Mouse (Mus musculus) embryo, embryonic 11.5 days (tissue): ENCODE measurements at regions not wholly inside any gene's neighbourhood (a gene's known extent, or its start where the extent isn't known, plus 50 kb on each side); places are given as distances from the start of the nearest gene placed in this dataset.
A peak's percentile ranks its signal among the peaks of the same experiment; 100 is the strongest.

Experiments used
- DNase-seq: peaks from one replicate; pipeline ENCODE4 v3.0.0-alpha.2; 2012; ENCODE audit warnings: low read depth, low spot score

DNA sequence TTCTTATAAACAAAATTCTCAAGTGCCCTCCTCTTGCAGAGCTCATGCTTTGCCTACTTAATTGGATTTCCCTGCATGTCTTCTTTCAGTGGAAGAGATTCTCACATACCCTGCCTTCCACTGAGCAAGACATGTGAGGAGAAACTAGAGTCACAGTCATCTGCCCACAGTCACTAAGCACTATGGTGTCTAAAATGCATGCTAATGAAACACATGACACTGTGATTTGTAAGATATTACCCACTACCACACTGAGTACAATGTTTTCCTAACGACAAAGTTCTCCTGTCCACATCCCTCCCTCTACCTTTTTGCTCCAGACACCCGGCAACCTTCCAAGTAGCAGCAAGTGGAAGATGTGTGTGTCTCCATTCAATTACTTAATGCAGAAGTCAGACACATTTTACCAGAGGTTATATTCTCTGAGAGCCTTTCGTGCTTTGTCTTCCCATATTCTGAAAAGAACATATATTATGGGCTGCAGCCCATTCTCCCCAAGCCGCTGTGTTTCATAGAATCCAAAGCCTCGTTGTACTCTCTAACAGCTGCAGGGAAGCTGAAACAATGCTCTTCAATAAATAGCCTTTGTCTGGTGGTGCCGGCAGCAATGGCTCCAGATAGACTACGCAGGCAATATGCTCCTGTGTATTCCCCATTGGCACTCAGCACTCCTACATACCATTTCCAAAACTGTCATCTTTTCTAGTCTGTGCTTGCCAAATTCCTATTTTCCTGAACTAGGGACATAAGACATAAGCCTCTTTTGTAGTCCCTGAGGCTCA lies 670.7 kb downstream of the Poteg start:
- DNase-seq: no peak

- DNase-seq: no peak
Observed at GRCm38 (mm10) chr8:28125021-28125420, 677.6 kb downstream of the Poteg start.

- no peak for DNase-seq
Observed at GRCm38 (mm10) chr8:28141916-28142315, 694.4 kb downstream of the Poteg start.

- peak; percentile 11 for DNase-seq
Observed at GRCm38 (mm10) chr8:28148599-28149452, 701.4 kb downstream of the Poteg start.

GRCm38 (mm10) chr8:28149453-28149767 lies 701.9 kb downstream of the Poteg start:
- no peak for DNase-seq

DNA sequence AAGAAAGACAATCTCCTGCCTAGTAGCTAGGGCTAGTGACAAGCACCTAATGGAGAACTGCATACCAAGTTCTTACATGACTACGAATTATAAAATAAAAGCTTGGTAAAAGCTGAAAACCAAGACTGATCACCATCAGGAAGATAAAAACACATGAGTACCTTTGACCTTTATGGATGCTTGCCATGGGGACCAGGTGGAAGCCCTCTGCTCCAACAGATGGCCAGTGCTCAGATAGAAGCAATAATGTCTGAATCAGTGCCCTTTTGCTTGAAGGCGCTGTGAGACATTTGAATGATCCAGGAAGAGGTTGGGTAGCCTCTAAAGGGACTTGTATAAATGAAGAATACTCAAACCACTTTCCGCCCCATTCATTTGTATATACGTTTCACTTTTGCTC lies 713.2 kb downstream of the Poteg start:
- DNase-seq: no peak

DNA sequence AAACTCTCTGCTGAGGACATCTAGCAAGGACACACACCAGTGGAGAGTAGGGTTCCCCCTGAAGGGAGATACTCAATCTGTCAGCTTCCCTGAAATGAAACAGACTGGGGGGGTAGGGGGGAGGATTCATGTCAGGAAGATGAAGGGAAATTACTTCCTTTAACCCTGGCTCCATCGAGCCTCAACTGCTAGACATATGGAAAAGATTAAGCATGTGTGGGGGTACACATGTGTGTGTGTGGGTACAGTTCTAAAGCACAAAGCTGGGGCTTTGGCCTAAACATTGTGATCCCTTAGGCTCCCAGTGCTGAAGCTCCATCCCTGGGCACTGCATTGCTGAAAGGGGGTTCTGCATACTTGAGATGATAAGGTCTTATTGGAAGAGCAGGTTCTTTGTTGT lies 720.6 kb downstream of the Poteg start:
- no peak for DNase-seq

- DNase-seq: no peak
Observed at GRCm38 (mm10) chr8:28171456-28171855, 724.0 kb downstream of the Poteg start.

GRCm38 (mm10) chr8:28195943-28196342 lies 748.5 kb downstream of the Poteg start:
- no peak for DNase-seq

GRCm38 (mm10) chr8:28235562-28235961 lies 788.1 kb downstream of the Poteg start:
- DNase-seq: no peak

DNA sequence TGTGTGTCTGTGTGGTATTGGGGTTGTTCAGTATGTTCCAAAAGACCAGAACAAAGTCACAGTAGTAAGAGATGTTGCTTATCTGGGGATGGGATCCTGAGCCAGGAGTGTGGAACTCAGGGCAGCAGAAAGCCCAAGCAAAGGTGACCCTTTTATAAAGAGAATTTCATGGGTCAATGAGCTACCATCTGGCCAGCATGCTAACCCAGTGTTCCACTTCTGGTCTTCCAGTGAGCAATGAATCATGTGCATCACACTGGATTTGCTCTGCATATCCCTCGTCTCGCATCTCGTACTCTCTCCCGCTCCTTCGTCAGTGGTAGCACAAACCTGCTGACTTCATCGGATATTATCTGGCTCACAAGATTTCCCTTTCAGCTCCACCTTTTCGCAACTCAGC lies 791.9 kb downstream of the Poteg start:
- peak; percentile 3 for DNase-seq

GRCm38 (mm10) chr8:28252399-28253240 lies 805.1 kb downstream of the Poteg start:
- no peak for DNase-seq

DNA sequence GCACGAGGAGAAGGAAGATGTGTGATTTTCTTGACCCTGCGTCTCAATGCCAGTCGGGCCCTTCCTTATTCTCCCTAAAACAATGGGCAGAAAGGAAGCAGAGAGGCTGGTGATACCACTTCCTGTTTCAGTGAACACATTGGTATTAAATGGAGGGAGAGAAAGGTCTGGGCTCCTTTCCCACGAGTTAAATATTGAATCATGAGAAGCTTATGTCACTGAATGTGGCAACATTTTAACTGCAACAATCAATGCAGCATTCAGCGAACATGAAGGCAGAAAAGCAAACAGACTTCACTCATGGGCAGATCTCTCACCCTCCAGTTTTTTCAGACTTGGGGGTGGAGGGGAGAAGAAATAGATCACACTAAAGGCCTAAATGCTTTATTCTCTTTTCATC lies 819.8 kb downstream of the Poteg start:
- DNase-seq: no peak

- no peak for DNase-seq
Observed at GRCm38 (mm10) chr8:28284257-28284656, 836.8 kb downstream of the Poteg start.

DNA sequence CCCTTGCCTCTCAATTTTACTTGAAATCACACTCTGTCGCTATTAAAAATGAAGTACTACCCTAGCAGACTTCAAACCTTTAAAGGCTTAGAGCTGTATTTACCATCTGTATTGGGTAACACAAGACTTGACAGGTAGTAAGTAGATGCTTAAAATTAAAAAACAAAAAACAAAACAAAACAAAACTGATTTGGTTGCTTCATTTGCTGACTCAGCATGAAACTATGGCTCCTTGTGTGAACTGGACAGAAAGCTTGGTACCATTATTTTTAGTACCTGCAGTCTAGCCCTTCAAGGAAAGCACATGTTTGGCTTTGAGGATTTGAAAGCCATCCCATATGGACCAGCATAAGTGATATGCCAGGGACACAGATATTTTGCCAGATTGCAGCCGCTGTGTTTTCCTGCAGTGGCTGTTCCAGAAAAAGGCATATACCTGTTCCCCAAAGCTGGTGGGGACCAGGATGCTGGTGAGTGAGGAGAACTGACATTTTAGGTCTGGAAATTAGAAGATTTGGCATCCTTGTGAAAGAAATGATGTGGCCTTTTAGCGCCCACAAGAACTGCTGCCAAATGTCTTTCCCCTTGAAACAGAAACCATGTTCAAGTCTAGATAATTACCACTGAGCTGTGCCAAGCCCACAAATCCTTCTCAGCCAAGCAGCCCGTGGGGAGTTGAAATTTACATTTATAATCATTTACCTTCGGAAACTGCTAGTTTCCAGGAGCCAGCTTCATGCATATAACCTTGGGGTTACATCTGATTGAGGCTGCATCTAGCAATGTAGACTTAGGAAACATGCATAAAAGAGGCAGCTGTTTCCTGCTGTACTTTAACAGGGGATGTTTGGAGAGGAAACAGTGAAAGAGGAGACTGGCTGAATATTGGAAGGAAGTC lies 851.7 kb downstream of the Poteg start:
- no peak for DNase-seq

- DNase-seq: no peak
Observed at GRCm38 (mm10) chr8:28317081-28317480, 869.6 kb downstream of the Poteg start.

- no peak for DNase-seq
Observed at GRCm38 (mm10) chr8:28333388-28333787, 885.9 kb downstream of the Poteg start.

DNA sequence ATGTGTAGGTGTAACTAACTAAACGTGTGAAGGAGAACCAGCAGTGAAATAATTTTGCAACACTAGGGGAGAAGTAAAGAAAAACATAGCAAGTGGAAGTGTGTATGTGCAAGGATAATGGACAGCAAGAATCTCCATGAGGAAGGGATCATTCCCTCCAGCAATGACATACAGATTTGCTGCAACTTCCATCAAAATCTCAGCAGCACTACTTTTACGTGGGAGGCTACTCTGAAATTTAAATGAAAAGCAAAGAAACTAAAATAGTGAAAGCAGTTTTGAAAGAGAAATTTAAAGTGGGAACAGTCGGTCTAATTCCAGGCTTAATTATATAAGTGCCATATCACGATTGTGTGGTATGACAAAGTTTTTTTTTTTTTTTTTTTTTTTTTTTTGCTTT lies 890.0 kb downstream of the Poteg start:
- DNase-seq: no peak

GRCm38 (mm10) chr8:28341236-28341635 lies 893.8 kb downstream of the Poteg start:
- DNase-seq: no peak

GRCm38 (mm10) chr8:28366470-28366869 lies 919.0 kb downstream of the Poteg start:
- no peak for DNase-seq

DNA sequence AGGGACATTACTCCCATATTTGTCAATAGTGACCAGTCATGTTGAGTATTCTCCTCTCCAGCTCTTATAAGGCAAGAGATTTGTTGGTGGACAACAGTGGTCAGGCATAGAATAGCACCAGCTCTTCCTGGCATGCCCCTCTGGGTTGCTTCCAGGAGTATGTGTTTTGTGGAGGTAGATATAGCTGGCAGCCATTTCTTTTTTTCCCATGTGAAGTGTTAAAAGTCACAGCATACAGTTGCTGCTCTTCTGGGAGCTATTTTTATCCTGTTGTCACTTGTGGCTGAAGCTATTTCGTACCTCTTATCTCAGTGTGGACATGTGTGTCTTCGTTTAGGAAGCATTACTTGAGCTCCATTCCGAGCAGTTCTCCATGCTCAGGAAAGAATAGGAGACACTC lies 919.9 kb downstream of the Poteg start:
- no peak for DNase-seq
